Mouse (Mus musculus): ENCODE results near the gene Kdf1. TPM values are rescaled to one million over a fixed set of nuclear protein-coding genes. Genes with fewer than 3 reads are reported as not detected.

Gene Kdf1
- polyA plus RNA-seq, 1 experiment from 2014 or later, result 7.6 TPM

- 42% methylated on average over 10 of the region's 10 CpGs for WGBS
- no peak for DNase-seq (ENCODE audit: low spot score)
- Histone ChIP-seq H3K27me3 (ENCODE audit: control insufficient read depth, insufficient read depth, low read length) (peaks cover 13% of the 10 kb centered on the region), H3K27ac (replicated peaks; ENCODE audit: low read depth, low read length) (no peak overlapping the region), H3K4me2 (ENCODE audit: low read depth, low read length) (no peak overlapping the region), H3K4me1 (ENCODE audit: control insufficient read depth, insufficient read depth, low read length) (no peaks in the 10 kb centered on the region; the same call in 1 of the 2 replicates), H3K36me3 (replicated peaks; ENCODE audit: control insufficient read depth, insufficient read depth, low read depth, low read length) (no peaks in the 10 kb centered on the region), H3K9ac (replicated peaks; ENCODE audit: low read length) (no peak overlapping the region), H3K9me3 (replicated peaks; ENCODE audit: control insufficient read depth, low read length) (no peaks in the 10 kb centered on the region), H3K4me3 (ENCODE audit: low read depth, low read length) (no peak overlapping the region)
- ATAC-seq (replicated peaks; ENCODE audit: insufficient number of reproducible peaks, low FRiP score, low TSS enrichment, low read depth), result no peak
Measured at GRCm38 (mm10) chr4:133491800-133492199, 27.0 kb upstream of the Kdf1 start.

- Histone ChIP-seq H3K9ac (replicated peaks; ENCODE audit: low read length) (no peak overlapping the region), H3K9me3 (replicated peaks; ENCODE audit: control insufficient read depth, low read length) (no peaks in the 10 kb centered on the region), H3K27me3 (ENCODE audit: control insufficient read depth, insufficient read depth, low read length) (peaks cover 31% of the 10 kb centered on the region), H3K4me2 (ENCODE audit: low read depth, low read length) (peak overlapping the region; percentile 32), H3K27ac (replicated peaks; ENCODE audit: low read depth, low read length) (no peak overlapping the region), H3K4me1 (ENCODE audit: control insufficient read depth, insufficient read depth, low read length) (peaks cover 5% of the 10 kb centered on the region), H3K36me3 (replicated peaks; ENCODE audit: control insufficient read depth, insufficient read depth, low read depth, low read length) (no peaks in the 10 kb centered on the region), H3K4me3 (ENCODE audit: low read depth, low read length) (peak overlapping the region; percentile 12; the same call in 1 of the 2 replicates)
- no peak for ATAC-seq (replicated peaks; ENCODE audit: insufficient number of reproducible peaks, low FRiP score, low TSS enrichment, low read depth)
- WGBS, result 26% methylated on average over 10 of the region's 12 CpGs
- no peak for DNase-seq (ENCODE audit: low spot score)
Measured at GRCm38 (mm10) chr4:133493895-133494294, 24.9 kb upstream of the Kdf1 start.

- peaks cover 36% of the 10 kb centered on the region for H3K27me3 ChIP-seq (ENCODE audit: control insufficient read depth, insufficient read depth, low read length)
- WGBS, result 1% methylated on average over 12 of the region's 12 CpGs
- no peak overlapping the region for H3K27ac ChIP-seq (replicated peaks; ENCODE audit: low read depth, low read length)
- peak; percentile 92 for DNase-seq (ENCODE audit: low spot score)
- peak overlapping the region; percentile 32 for H3K4me2 ChIP-seq (ENCODE audit: low read depth, low read length)
- H3K4me1 ChIP-seq (ENCODE audit: control insufficient read depth, insufficient read depth, low read length), result peaks cover 5% of the 10 kb centered on the region
- H3K36me3 ChIP-seq (replicated peaks; ENCODE audit: control insufficient read depth, insufficient read depth, low read depth, low read length), result no peaks in the 10 kb centered on the region
- 0 out of 2 replicates have a peak, but pooled peaks have one; percentile 25 for ATAC-seq (replicated peaks; ENCODE audit: insufficient number of reproducible peaks, low FRiP score, low TSS enrichment, low read depth)
- H3K9ac ChIP-seq (replicated peaks; ENCODE audit: low read length), result no peak overlapping the region
- no peaks in the 10 kb centered on the region for H3K9me3 ChIP-seq (replicated peaks; ENCODE audit: control insufficient read depth, low read length)
- H3K4me3 ChIP-seq (ENCODE audit: low read depth, low read length), result peak overlapping the region; percentile 12; the same call in 1 of the 2 replicates
Measured at GRCm38 (mm10) chr4:133494432-133494831, 24.3 kb upstream of the Kdf1 start.

- Histone ChIP-seq H3K4me3 (ENCODE audit: low read depth, low read length) (no peak overlapping the region), H3K36me3 (replicated peaks; ENCODE audit: control insufficient read depth, insufficient read depth, low read depth, low read length) (no peaks in the 10 kb centered on the region), H3K4me2 (ENCODE audit: low read depth, low read length) (no peak overlapping the region), H3K4me1 (ENCODE audit: control insufficient read depth, insufficient read depth, low read length) (peaks cover 5% of the 10 kb centered on the region), H3K27ac (replicated peaks; ENCODE audit: low read depth, low read length) (no peak overlapping the region), H3K9me3 (replicated peaks; ENCODE audit: control insufficient read depth, low read length) (no peaks in the 10 kb centered on the region), H3K27me3 (ENCODE audit: control insufficient read depth, insufficient read depth, low read length) (peaks cover 38% of the 10 kb centered on the region), H3K9ac (replicated peaks; ENCODE audit: low read length) (no peak overlapping the region)
- no peak for ATAC-seq (replicated peaks; ENCODE audit: insufficient number of reproducible peaks, low FRiP score, low TSS enrichment, low read depth)
- 60% methylated on average over 4 of the region's 4 CpGs for WGBS
- DNase-seq (ENCODE audit: low spot score), result no peak
Measured at GRCm38 (mm10) chr4:133494867-133495266, 23.9 kb upstream of the Kdf1 start.

GRCm38 (mm10) chr4:133495711-133496110 lies 23.1 kb upstream of the Kdf1 start:
- WGBS, result 27% methylated on average over 7 of the region's 7 CpGs
- Histone ChIP-seq H3K9me3 (replicated peaks; ENCODE audit: control insufficient read depth, low read length) (no peaks in the 10 kb centered on the region), H3K4me1 (ENCODE audit: control insufficient read depth, insufficient read depth, low read length) (peaks cover 5% of the 10 kb centered on the region), H3K4me2 (ENCODE audit: low read depth, low read length) (no peak overlapping the region), H3K36me3 (replicated peaks; ENCODE audit: control insufficient read depth, insufficient read depth, low read depth, low read length) (no peaks in the 10 kb centered on the region), H3K9ac (replicated peaks; ENCODE audit: low read length) (no peak overlapping the region), H3K4me3 (ENCODE audit: low read depth, low read length) (no peak overlapping the region), H3K27me3 (ENCODE audit: control insufficient read depth, insufficient read depth, low read length) (peaks cover 46% of the 10 kb centered on the region), H3K27ac (replicated peaks; ENCODE audit: low read depth, low read length) (no peak overlapping the region)
- no peak for DNase-seq (ENCODE audit: low spot score)
- no peak for ATAC-seq (replicated peaks; ENCODE audit: insufficient number of reproducible peaks, low FRiP score, low TSS enrichment, low read depth)

- ATAC-seq (replicated peaks; ENCODE audit: insufficient number of reproducible peaks, low FRiP score, low TSS enrichment, low read depth) (no peak), DNase-seq (ENCODE audit: low spot score) (no peak)
- peaks cover 46% of the 10 kb centered on the region for H3K27me3 ChIP-seq (ENCODE audit: control insufficient read depth, insufficient read depth, low read length)
- H3K9me3 ChIP-seq (replicated peaks; ENCODE audit: control insufficient read depth, low read length), result no peaks in the 10 kb centered on the region
- H3K36me3 ChIP-seq (replicated peaks; ENCODE audit: control insufficient read depth, insufficient read depth, low read depth, low read length), result no peaks in the 10 kb centered on the region
- H3K4me1 ChIP-seq (ENCODE audit: control insufficient read depth, insufficient read depth, low read length), result peaks cover 5% of the 10 kb centered on the region
- H3K4me2 ChIP-seq (ENCODE audit: low read depth, low read length), result no peak overlapping the region; the same call in 1 of the 2 replicates
- 20% methylated on average over 6 of the region's 6 CpGs for WGBS
- no peak overlapping the region for H3K9ac ChIP-seq (replicated peaks; ENCODE audit: low read length)
- H3K4me3 ChIP-seq (ENCODE audit: low read depth, low read length), result peak overlapping the region; percentile 46; the same call in 1 of the 2 replicates
- no peak overlapping the region for H3K27ac ChIP-seq (replicated peaks; ENCODE audit: low read depth, low read length)
Measured at GRCm38 (mm10) chr4:133496738-133497445, 21.9 kb upstream of the Kdf1 start.

- ATAC-seq (replicated peaks; ENCODE audit: insufficient number of reproducible peaks, low FRiP score, low TSS enrichment, low read depth) (peak; percentile 8; the same call in 1 of the 2 replicates), DNase-seq (ENCODE audit: low spot score) (peak; percentile 43)
- H3K9ac ChIP-seq (replicated peaks; ENCODE audit: low read length), result peak overlapping the region; percentile 62
- H3K4me2 ChIP-seq (ENCODE audit: low read depth, low read length), result peak overlapping the region; percentile 92
- H3K9me3 ChIP-seq (replicated peaks; ENCODE audit: control insufficient read depth, low read length), result no peaks in the 10 kb centered on the region
- no peak overlapping the region for H3K27ac ChIP-seq (replicated peaks; ENCODE audit: low read depth, low read length)
- H3K27me3 ChIP-seq (ENCODE audit: control insufficient read depth, insufficient read depth, low read length), result peaks cover 46% of the 10 kb centered on the region
- H3K4me1 ChIP-seq (ENCODE audit: control insufficient read depth, insufficient read depth, low read length), result peaks cover 5% of the 10 kb centered on the region
- WGBS, result under 1% methylated on average over 64 of the region's 70 CpGs
- peak overlapping the region; percentile 46 for H3K4me3 ChIP-seq (ENCODE audit: low read depth, low read length)
- H3K36me3 ChIP-seq (replicated peaks; ENCODE audit: control insufficient read depth, insufficient read depth, low read depth, low read length), result no peaks in the 10 kb centered on the region
Measured at GRCm38 (mm10) chr4:133497461-133498159, 21.2 kb upstream of the Kdf1 start.

All from embryonic facial prominence, embryonic 11.5 days (tissue).